Mouse (Mus musculus): ENCODE results near the gene Lamtor5. TPM values are rescaled to one million over a fixed set of nuclear protein-coding genes. Genes with fewer than 3 reads are reported as not detected.

The Lamtor5 gene
- 157 and 163 TPM in 2 replicates for polyA plus RNA-seq (2016; fragmentation: Nextera tagmentation; extraction: Ambion mirVana)

DNA sequence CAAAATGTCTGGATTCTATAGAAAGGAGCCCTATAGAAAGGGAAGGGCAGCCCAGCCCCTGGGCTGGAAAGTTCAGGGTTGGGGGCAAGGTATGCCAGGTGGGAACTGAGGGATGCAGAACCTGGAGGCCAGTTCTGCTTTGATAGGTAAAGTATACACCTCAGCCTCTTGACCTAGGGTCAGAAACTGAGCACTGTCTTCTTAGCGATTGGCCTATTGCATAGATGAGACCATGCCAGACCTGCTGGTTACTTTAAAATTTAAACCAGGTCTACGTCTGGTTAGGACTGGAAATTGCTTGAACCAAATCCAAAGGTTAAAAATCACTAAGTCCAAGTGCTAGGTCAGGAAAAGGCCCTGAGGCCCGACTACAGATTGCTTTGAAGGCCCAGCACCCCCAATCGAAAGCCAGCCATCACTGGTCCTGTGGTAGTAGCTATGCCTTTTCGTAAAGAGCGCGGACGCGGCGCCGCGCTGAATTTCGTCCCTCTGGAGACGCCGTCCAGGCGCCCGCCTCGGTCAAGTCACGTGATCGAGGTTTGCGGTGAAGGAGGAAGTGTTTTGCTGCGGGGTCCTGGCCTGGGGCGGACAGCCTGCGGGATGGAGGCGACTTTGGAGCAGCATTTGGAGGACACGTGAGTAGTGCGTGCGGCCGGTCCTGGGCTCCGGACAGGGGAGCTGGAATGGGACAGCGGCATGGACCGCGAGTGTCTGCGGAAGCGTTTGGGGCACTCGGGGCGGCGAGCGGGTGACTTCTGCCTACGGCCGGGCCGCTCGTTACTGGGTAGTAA lies at the start of gene Lamtor5:
Gene Lamtor5, plus strand, starts transcription at position 380 of the 791 bp plus-strand sequence.
- peak; percentile 94 for DNase-seq (ENCODE audit: low spot score)
- H3K4me3 ChIP-seq: peak within 1 kb of the TSS; percentile 83
- H3K4me1 ChIP-seq: peaks cover 7% of the 10 kb centered on the region; the same call in 1 of the 2 replicates
- H3K27me3 ChIP-seq (ENCODE audit: insufficient read depth, poor library complexity, severe bottlenecking): 0 out of 2 replicates have a peak, but pooled peaks cover 8% of the 10 kb centered on the region
- 3% methylated on average over 43 of the region's 43 CpGs for WGBS
- no peaks in the 10 kb centered on the region for H3K9me3 ChIP-seq
- peaks cover 19% of the 10 kb centered on the region for H3K36me3 ChIP-seq
- H3K27ac ChIP-seq: peak within 1 kb of the TSS; percentile 84

DNA sequence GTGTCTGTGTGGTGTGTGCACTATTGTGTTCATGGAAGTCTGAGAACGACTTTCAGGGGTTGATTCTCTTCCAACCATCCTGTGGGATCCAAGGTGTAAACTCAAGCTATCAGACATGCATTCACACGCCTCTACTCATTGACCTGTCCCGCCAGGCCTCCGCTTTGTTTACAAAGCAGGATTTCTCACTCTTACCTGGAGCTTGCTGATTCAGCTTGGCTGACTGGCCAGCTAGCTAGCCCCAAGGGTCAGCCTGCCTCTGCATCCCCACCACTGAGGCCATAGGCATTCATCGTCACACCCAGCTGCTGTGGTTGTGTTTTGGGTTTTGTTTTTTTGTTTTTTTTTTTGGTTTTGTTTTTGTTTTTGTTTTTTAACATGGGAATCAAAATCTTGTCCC lies 49.4 kb upstream of the Lamtor5 start:
- H3K27ac ChIP-seq: no peak overlapping the region
- no peak overlapping the region for H3K4me3 ChIP-seq
- no peaks in the 10 kb centered on the region for H3K36me3 ChIP-seq
- H3K27me3 ChIP-seq (ENCODE audit: insufficient read depth, poor library complexity, severe bottlenecking): peaks cover 20% of the 10 kb centered on the region
- WGBS: 67% methylated on average over 5 of the region's 5 CpGs
- no peak for DNase-seq (ENCODE audit: low spot score)
- H3K4me1 ChIP-seq: peaks cover 3% of the 10 kb centered on the region; the same call in 1 of the 2 replicates
- no peaks in the 10 kb centered on the region for H3K9me3 ChIP-seq

DNA sequence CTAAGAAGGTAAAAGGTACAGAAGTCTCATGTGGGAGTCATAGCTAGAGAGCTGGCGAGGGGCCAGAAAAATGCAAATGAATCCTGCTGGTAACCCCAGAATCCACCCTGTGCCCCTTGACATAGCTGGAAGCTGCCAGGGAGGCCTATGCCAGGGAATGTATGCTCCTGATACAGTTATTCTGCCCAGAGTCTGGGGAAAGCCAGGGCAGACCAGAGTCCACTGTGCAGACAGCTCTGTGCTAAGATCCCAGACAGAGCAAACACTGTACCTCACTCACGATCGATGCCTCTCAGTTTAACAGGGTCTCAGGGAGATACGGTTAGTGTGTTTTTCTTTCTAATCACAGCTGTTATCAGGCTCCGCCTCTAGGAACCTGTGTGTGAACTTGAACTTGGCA lies 48.8 kb upstream of the Lamtor5 start:
- Histone ChIP-seq H3K27me3 (ENCODE audit: insufficient read depth, poor library complexity, severe bottlenecking) (peaks cover 20% of the 10 kb centered on the region), H3K4me1 (peaks cover 3% of the 10 kb centered on the region; the same call in 1 of the 2 replicates), H3K4me3 (no peak overlapping the region), H3K27ac (no peak overlapping the region), H3K9me3 (no peaks in the 10 kb centered on the region), H3K36me3 (no peaks in the 10 kb centered on the region)
- no peak for DNase-seq (ENCODE audit: low spot score)
- WGBS: 51% methylated on average over 5 of the region's 5 CpGs

DNA sequence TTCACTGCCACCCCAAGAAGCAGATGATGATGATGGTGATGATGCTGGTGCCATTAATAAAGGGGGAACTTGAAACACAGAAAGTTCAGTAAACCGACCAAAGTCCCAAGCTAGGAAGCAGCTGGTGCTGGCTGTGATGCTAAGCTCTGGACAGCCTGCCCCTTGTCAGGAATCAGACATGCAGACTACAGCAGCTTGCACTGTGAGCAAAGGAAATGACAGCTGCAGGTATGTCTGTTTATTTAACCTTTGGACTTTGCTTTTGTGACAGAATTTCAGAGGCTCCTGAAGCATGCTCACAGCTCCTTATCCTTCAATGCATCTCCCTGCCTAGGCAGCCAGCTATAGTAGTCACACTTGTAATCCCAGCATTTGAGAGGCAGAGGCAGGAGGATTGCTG lies 48.1 kb upstream of the Lamtor5 start, which contains the start of gene A630076J17Rik:
Gene A630076J17Rik, plus strand, starts transcription at position 88 of the 400 bp plus-strand sequence.
- Histone ChIP-seq H3K4me3 (no peak within 1 kb of the TSS), H3K36me3 (no peaks in the 10 kb centered on the region), H3K4me1 (peaks cover 3% of the 10 kb centered on the region; the same call in 1 of the 2 replicates), H3K27me3 (ENCODE audit: insufficient read depth, poor library complexity, severe bottlenecking) (peaks cover 20% of the 10 kb centered on the region), H3K27ac (no peak within 1 kb of the TSS), H3K9me3 (no peaks in the 10 kb centered on the region)
- WGBS: 55% methylated on average over 1 of the region's 1 CpGs
- DNase-seq (ENCODE audit: low spot score): no peak

DNA sequence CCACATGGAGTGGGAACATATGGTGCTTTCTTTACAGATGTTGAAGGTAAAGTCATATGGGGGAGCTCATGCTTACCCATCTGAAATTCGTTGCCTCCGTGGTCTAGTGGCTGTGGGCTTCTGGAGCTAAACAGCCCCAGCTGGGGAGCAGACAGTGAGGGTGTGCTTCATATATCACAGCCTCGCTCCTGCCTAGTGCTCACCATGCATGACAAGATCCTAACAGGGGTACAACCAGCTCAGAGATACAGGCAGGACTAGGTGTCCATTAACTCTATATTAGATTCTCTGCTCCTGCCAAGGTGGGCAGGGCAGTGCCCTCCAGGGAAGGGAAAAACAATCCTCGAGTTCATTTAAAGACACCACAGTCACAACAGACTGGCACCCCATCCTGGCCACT lies 47.5 kb upstream of the Lamtor5 start:
- H3K4me3 ChIP-seq: no peak overlapping the region
- 69% methylated on average over 4 of the region's 4 CpGs for WGBS
- peaks cover 20% of the 10 kb centered on the region for H3K27me3 ChIP-seq (ENCODE audit: insufficient read depth, poor library complexity, severe bottlenecking)
- H3K4me1 ChIP-seq: peaks cover 3% of the 10 kb centered on the region; the same call in 1 of the 2 replicates
- H3K27ac ChIP-seq: no peak overlapping the region
- DNase-seq (ENCODE audit: low spot score): no peak
- no peaks in the 10 kb centered on the region for H3K36me3 ChIP-seq
- H3K9me3 ChIP-seq: no peaks in the 10 kb centered on the region

DNA sequence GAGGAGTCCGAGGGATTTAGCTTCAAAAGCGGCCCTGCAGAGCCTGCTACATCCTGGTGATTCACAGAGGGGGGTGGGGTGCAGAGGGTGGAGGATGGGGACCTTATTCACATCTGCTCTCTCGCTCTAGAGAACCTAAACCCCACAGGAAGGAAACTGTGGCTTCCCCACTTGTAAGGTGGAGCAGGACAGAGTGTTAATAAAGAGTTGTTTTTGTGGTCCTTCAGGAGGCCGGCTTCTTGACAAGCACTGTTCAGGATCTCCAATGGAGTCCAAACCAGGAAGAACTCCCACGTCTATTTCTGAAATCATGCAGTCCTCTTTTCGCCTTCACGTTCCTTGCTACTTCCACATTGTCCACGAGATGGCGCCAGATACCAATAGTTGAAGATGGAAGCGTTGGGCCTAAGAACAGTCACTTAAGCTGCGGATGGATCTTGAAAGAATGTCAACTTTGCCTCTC lies 45.3 kb upstream of the Lamtor5 start:
- Histone ChIP-seq H3K27me3 (ENCODE audit: insufficient read depth, poor library complexity, severe bottlenecking) (peaks cover 20% of the 10 kb centered on the region), H3K36me3 (no peaks in the 10 kb centered on the region), H3K4me3 (no peak overlapping the region), H3K4me1 (peaks cover 3% of the 10 kb centered on the region; the same call in 1 of the 2 replicates), H3K9me3 (no peaks in the 10 kb centered on the region), H3K27ac (no peak overlapping the region)
- 10% methylated on average over 11 of the region's 11 CpGs for WGBS
- DNase-seq (ENCODE audit: low spot score): peak; percentile 81

DNA sequence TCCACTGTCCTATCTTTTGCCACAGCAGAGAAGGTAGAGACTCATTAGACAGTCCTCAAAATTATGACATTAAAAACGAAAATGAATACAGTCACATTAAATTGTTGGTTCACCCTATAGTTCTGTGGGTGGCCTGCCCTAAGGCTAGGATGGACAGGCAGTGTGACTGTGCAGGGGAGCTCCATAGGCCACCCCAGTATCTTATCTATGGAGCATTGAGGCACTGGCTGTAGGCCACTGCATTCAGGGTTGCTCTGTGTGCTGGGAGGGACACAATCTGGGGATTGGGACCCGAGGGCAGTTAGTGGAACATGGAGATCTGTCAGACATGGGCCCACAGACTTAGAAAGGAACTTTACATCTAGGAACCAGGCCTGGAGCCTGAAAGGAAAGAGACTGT lies 44.7 kb upstream of the Lamtor5 start:
- Histone ChIP-seq H3K27me3 (ENCODE audit: insufficient read depth, poor library complexity, severe bottlenecking) (peaks cover 20% of the 10 kb centered on the region), H3K36me3 (no peaks in the 10 kb centered on the region), H3K27ac (no peak overlapping the region), H3K4me1 (peaks cover 3% of the 10 kb centered on the region; the same call in 1 of the 2 replicates), H3K4me3 (no peak overlapping the region), H3K9me3 (no peaks in the 10 kb centered on the region)
- DNase-seq (ENCODE audit: low spot score): no peak
- 24% methylated on average over 2 of the region's 2 CpGs for WGBS

DNA sequence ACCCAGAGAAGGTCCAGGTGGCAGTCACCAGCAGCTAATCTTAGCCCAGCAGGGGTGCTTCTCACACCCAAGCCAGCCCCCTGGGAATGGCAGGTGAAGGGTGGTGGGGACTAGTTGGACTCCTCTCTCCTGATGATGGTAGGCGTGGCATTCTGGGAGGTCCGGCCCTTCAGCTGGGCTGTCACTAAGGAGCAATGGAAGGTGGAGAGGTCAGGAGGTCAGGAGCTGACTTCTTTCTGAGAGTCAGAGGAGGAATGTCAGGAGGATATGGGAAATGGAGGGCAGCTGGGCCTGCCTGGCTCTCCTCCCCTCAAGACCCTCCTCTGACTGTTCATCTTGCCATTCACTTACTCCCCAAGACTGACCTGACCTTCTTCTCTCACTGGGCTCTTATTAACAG lies 40.6 kb upstream of the Lamtor5 start:
- 69% methylated on average over 2 of the region's 2 CpGs for WGBS
- H3K4me1 ChIP-seq: no peaks in the 10 kb centered on the region
- H3K9me3 ChIP-seq: no peaks in the 10 kb centered on the region
- H3K36me3 ChIP-seq: no peaks in the 10 kb centered on the region
- DNase-seq (ENCODE audit: low spot score): no peak
- no peak overlapping the region for H3K4me3 ChIP-seq
- peaks cover 14% of the 10 kb centered on the region for H3K27me3 ChIP-seq (ENCODE audit: insufficient read depth, poor library complexity, severe bottlenecking)
- no peak overlapping the region for H3K27ac ChIP-seq

DNA sequence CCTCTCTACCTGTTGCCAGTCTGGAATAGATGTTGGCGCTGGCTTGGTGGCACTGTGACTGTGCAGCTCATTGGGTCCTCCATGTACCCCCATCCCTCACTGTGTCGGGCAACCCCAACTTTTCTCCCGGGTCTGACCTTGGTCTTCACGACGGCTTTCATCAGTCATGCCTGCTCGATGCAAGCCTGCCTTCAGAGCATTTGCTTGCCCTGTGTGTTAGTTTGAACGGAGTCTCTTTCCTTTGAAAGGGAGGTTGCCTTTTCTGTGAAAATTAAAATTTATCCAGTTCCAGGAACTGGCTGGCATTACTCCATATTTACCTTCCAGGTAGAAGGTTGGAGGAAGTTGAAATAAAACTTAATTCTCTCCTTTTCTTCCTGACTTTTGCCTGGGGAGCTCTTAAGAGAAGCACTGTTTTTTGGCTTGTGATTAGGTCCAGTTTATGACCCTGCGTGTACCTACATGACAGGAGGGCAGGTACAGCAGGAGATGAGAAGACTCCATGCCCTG lies 40.1 kb upstream of the Lamtor5 start:
- H3K36me3 ChIP-seq: no peaks in the 10 kb centered on the region
- no peak overlapping the region for H3K27ac ChIP-seq
- no peaks in the 10 kb centered on the region for H3K9me3 ChIP-seq
- DNase-seq (ENCODE audit: low spot score): no peak
- H3K27me3 ChIP-seq (ENCODE audit: insufficient read depth, poor library complexity, severe bottlenecking): peaks cover 11% of the 10 kb centered on the region
- no peaks in the 10 kb centered on the region for H3K4me1 ChIP-seq
- WGBS: 80% methylated on average over 8 of the region's 8 CpGs
- H3K4me3 ChIP-seq: no peak overlapping the region

DNA sequence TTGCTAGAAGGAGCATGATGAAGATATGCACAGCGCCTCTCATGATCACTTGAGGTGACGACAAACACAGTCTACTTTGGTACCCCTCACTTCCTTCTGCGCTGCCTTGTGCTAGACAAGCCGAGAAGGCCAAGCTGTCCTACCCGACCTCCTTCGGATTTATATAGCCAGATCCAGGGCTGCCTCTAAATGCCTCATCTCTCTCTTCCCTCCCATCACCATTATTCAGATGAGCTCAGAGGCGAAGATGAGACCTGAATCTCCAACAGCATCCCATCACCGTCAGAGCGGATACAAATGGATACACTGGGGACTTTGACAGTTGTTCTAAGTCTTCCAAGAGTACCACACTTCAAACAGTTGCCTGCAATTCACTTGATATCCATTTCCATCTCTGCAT lies 39.1 kb upstream of the Lamtor5 start, which contains the start of gene Prok1:
Gene Prok1, minus strand, starts transcription at position 101 of the 400 bp plus-strand sequence.
- 83% methylated on average over 9 of the region's 9 CpGs for WGBS
- Histone ChIP-seq H3K27ac (no peak within 1 kb of the TSS), H3K36me3 (no peaks in the 10 kb centered on the region), H3K27me3 (ENCODE audit: insufficient read depth, poor library complexity, severe bottlenecking) (peaks cover 11% of the 10 kb centered on the region), H3K4me1 (no peaks in the 10 kb centered on the region), H3K4me3 (no peak within 1 kb of the TSS), H3K9me3 (no peaks in the 10 kb centered on the region)
- DNase-seq (ENCODE audit: low spot score): no peak

DNA sequence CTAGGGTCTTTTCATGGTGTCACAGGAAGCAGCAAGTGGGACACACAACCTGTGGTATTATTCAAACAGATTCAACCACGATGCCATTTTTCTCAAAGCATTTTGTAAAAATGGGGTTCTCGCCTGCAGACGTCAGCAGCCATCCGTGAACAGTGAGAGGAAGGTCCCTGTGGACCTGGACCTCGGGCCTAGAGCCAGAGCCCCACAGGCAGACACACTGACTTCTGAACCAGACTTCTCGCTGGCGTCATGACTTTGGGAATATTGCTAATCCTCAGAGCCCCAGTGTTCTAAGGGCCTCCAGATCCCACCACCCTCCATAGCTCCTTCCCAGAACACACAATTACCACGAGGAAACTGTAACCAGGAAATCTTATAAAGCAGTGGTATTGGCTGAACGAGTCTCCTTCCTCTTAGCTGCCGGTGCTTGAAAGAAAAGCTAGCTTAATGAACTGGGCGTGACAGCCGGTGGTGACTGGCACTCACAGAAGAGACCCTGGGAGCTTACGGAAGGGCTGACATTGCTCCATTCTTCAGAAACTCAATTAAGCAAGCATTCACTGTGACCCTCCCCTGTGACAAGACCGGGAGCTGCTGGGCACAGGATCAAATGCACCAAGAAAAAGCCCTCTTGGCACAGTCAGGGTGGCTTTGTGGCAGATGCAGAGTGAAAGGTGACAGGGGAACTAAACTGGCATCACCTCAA lies 37.1 kb upstream of the Lamtor5 start:
- H3K4me3 ChIP-seq: no peak overlapping the region
- peaks cover 11% of the 10 kb centered on the region for H3K27me3 ChIP-seq (ENCODE audit: insufficient read depth, poor library complexity, severe bottlenecking)
- no peak overlapping the region for H3K27ac ChIP-seq
- no peaks in the 10 kb centered on the region for H3K4me1 ChIP-seq
- H3K36me3 ChIP-seq: no peaks in the 10 kb centered on the region
- H3K9me3 ChIP-seq: no peaks in the 10 kb centered on the region
- no peak for DNase-seq (ENCODE audit: low spot score)
- WGBS: 54% methylated on average over 14 of the region's 14 CpGs

DNA sequence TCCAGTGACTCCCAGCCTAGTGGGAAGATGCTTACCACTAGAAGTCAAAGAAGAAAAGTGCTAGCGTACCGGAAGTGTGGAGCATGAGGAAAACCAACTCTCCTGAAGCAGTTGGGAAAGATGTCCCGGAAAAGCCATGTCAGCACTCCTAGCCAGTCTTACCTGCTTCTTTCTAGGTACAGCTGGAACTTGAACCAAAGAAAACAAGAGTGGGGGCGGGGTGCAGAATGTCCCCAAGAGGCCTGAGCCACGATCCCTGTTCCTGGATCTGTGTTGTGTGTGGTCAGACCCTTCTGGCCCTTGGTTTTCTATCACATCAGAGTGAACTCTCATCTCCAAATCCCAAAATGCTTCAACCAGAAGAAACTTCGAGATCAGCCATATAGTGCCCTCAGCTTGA lies 31.8 kb upstream of the Lamtor5 start:
- H3K27me3 ChIP-seq (ENCODE audit: insufficient read depth, poor library complexity, severe bottlenecking): peaks cover 5% of the 10 kb centered on the region; the same call in 1 of the 2 replicates
- peaks cover 4% of the 10 kb centered on the region; the same call in 1 of the 2 replicates for H3K4me1 ChIP-seq
- H3K27ac ChIP-seq: no peak overlapping the region
- H3K4me3 ChIP-seq: no peak overlapping the region
- no peaks in the 10 kb centered on the region for H3K9me3 ChIP-seq
- no peaks in the 10 kb centered on the region for H3K36me3 ChIP-seq
- DNase-seq (ENCODE audit: low spot score): no peak
- WGBS: 70% methylated on average over 6 of the region's 6 CpGs

Measured in heart, embryonic 10.5 days (tissue).